In genomic region chr1:157435926-157436325, GRCm38 (mm10) we compare ENCODE assay signal across 22 mouse cellular contexts.
"Had no signal": no experiment of that assay in that cellular context is flagged by ENCODE, and none has a peak within 500 bp of the region (broad histone marks: within the 10 kb centered on the region; RNA-seq: fewer than 3 reads in every experiment).

No protein-coding gene starts in this region.

- H3K4me3 ChIP-seq: hindbrain, embryonic 13.5 days; hindbrain, embryonic 15.5 days; layer of hippocampus, adult 2 months; left cerebral cortex, adult 2 months; limb, embryonic 10.5 days; limb, embryonic 12.5 days; liver, embryonic 13.5 days had no signal

- DNase-seq: gastrocnemius, postnatal 14 days; gastrocnemius, postnatal 36 days; heart, adult 18-20 months; heart, postnatal 14 days; heart, postnatal 36 days; kidney, adult 18-20 months; kidney, adult 8-10 months; kidney, postnatal 10 days; kidney, postnatal 25 days; kidney, postnatal 4 days; liver; liver, embryonic 13.5 days had no signal

- H3K9ac ChIP-seq: hindbrain, embryonic 13.5 days; hindbrain, embryonic 15.5 days; limb, embryonic 12.5 days; liver, embryonic 13.5 days had no signal

- H3K27ac ChIP-seq: hindbrain, embryonic 13.5 days; hindbrain, embryonic 15.5 days; hindbrain, postnatal 0 days; layer of hippocampus, adult 2 months; limb, embryonic 10.5 days; limb, embryonic 12.5 days; liver, embryonic 13.5 days had no signal

- H3K4me1 ChIP-seq: liver, embryonic 13.5 days had no signal

- ATAC-seq: hindbrain, postnatal 0 days; intestine, postnatal 0 days had no signal

- H3K27me3 ChIP-seq: hindbrain, embryonic 13.5 days; hindbrain, embryonic 15.5 days; limb, embryonic 12.5 days; liver, embryonic 13.5 days had no signal

- H3K36me3 ChIP-seq: hindbrain, embryonic 13.5 days; hindbrain, embryonic 15.5 days; limb, embryonic 10.5 days; limb, embryonic 12.5 days; liver, embryonic 13.5 days had no signal

- H3K4me2 ChIP-seq: heart, embryonic 11.5 days; hindbrain, embryonic 13.5 days; hindbrain, embryonic 15.5 days; limb, embryonic 12.5 days; liver, embryonic 11.5 days; liver, embryonic 13.5 days had no signal

- H3K9me3 ChIP-seq: hindbrain, embryonic 13.5 days; hindbrain, embryonic 15.5 days; limb, embryonic 10.5 days; limb, embryonic 12.5 days; liver, embryonic 13.5 days had no signal
